Mouse (Mus musculus) CD4-positive, CD25-positive, alpha-beta regulatory T cell, adult 2 months (primary cell): ENCODE results near the gene Cend1.

Experiments
- DNase-seq: peaks from one replicate; pipeline ENCODE4 v3.0.0-alpha.2; 2012; ENCODE audit warnings: low read depth, low spot score

The Cend1 gene

GRCm38 (mm10) chr7:141394158-141394557, 35.1 kb downstream of the Cend1 start:
- no peak for DNase-seq

GRCm38 (mm10) chr7:141392552-141393222, 36.6 kb downstream of the Cend1 start:
- DNase-seq = peak; percentile 20

GRCm38 (mm10) chr7:141391625-141392551, 37.4 kb downstream of the Cend1 start, which contains the start of gene Taldo1:
Gene Taldo1 (plus strand): TSS chr7:141392199.
- DNase-seq = peak; percentile 96

GRCm38 (mm10) chr7:141390326-141391259, 38.7 kb downstream of the Cend1 start:
- no peak for DNase-seq

GRCm38 (mm10) chr7:141388487-141389109, 40.7 kb downstream of the Cend1 start:
- no peak for DNase-seq

GRCm38 (mm10) chr7:141387807-141388486, 41.3 kb downstream of the Cend1 start:
- DNase-seq = no peak

- DNase-seq = no peak
Measured at GRCm38 (mm10) chr7:141381068-141381835, 48.0 kb downstream of the Cend1 start.

GRCm38 (mm10) chr7:141379584-141379983, 49.7 kb downstream of the Cend1 start:
- DNase-seq = no peak
